Mouse (Mus musculus) cerebellum, adult 2 months (tissue): ENCODE data around the gene Polr3h.

Source experiments
- CTCF ChIP-seq: fragments of 200-500 bp; IDR thresholded peaks from 2 replicates; pipeline ENCODE4 v1.5.1; 2011; ENCODE audit warnings: low read depth, mild to moderate bottlenecking, control low read depth, low read length, moderate library complexity, borderline replicate concordance; ENCODE audit not compliant: insufficient read depth
- POLR2A ChIP-seq: fragments of 200-500 bp; IDR thresholded peaks from 2 replicates; pipeline ENCODE4 v1.6.1; 2011; ENCODE audit warnings: low read length, control low read depth, borderline replicate concordance; ENCODE audit not compliant: insufficient read depth

GRCm38 (mm10) chr15:81920546-81921217, 5.4 kb downstream of the Polr3h start:
- TF ChIP-seq POLR2A (no peak), CTCF (no peak)
